Mouse (Mus musculus) embryonic facial prominence, embryonic 12.5 days (tissue): ENCODE results near the gene Mthfd2. TPM values are rescaled to one million over a fixed set of nuclear protein-coding genes. Genes with fewer than 3 reads are reported as not detected.

ENCODE experiments used
- ATAC-seq: fragments of 200-750 bp; cut with Nextera tagmentation; 2 replicates; pipeline ENCODE4 v1.8.0; 2017; ENCODE audit not compliant: insufficient number of reproducible peaks, insufficient read depth, low FRiP score, low TSS enrichment
- H3K27ac ChIP-seq: fragments of 300-500 bp; sonication (generic); 2 replicates; pipeline ENCODE4 v1.5.1; 2016; ENCODE audit warnings: mild to moderate bottlenecking
- H3K27me3 ChIP-seq: fragments of 300-500 bp; sonication (generic); 2 replicates; pipeline ENCODE4 v1.6.1; 2016; ENCODE audit warnings: mild to moderate bottlenecking, moderate library complexity
- H3K36me3 ChIP-seq: fragments of 300-500 bp; sonication (generic); 2 replicates; pipeline ENCODE4 v1.6.1; 2016; ENCODE audit warnings: mild to moderate bottlenecking
- H3K4me1 ChIP-seq: fragments of 300-500 bp; sonication (generic); 2 replicates; pipeline ENCODE4 v1.6.1; 2016
- H3K4me2 ChIP-seq: fragments of 300-500 bp; sonication (generic); replicated peaks from 2 replicates; pipeline ENCODE4 v1.6.1; 2016; ENCODE audit warnings: mild to moderate bottlenecking, moderate library complexity
- H3K4me3 ChIP-seq: fragments of 300-500 bp; sonication (generic); 2 replicates; pipeline ENCODE4 v1.5.1; 2016; ENCODE audit warnings: mild to moderate bottlenecking
- H3K9ac ChIP-seq: fragments of 300-500 bp; sonication (generic); 2 replicates; pipeline ENCODE4 v1.6.1; 2016; ENCODE audit warnings: mild to moderate bottlenecking, moderate library complexity
- H3K9me3 ChIP-seq: fragments of 300-500 bp; sonication (generic); 2 replicates; pipeline ENCODE4 v1.6.1; 2016; ENCODE audit warnings: mild to moderate bottlenecking, moderate library complexity
- WGBS: fragments of 180-500 bp; shearing (Covaris S2); methylation state at CpG from one replicate; pipeline ENCODE4 v1.1.7; 2016; 5-methylcytosine and 5-hydroxymethylcytosine counted together
- polyA plus RNA-seq: library from polyadenylated mRNA; unstranded; fragments of >200 nt; fragmentation: Nextera tagmentation; extraction: Ambion mirVana; gene quantifications from 2 replicates; pipeline ENCODE4 v1.2.1, GENCODE M21; 2016

Gene Mthfd2
- polyA plus RNA-seq, 1 experiment from 2014 or later, result 39.7 TPM

- peak overlapping the region; percentile 91 for H3K4me3 ChIP-seq
- WGBS, result 5% methylated on average over 6 of the region's 6 CpGs
- ATAC-seq, result no peak
- H3K36me3 ChIP-seq, result peaks cover 13% of the 10 kb centered on the region
- H3K9ac ChIP-seq, result peak overlapping the region; percentile 95
- H3K4me2 ChIP-seq, result peak overlapping the region; percentile 65
- no peaks in the 10 kb centered on the region for H3K27me3 ChIP-seq
- H3K27ac ChIP-seq, result peak overlapping the region; percentile 90
- H3K4me1 ChIP-seq, result peaks cover 14% of the 10 kb centered on the region
- no peaks in the 10 kb centered on the region for H3K9me3 ChIP-seq
Measured at GRCm38 (mm10) chr6:83326394-83326736, 657 bp upstream of the Mthfd2 start.

GRCm38 (mm10) chr6:83323652-83324419 lies 1.9 kb downstream of the Mthfd2 start:
- Histone ChIP-seq H3K4me2 (no peak overlapping the region), H3K27me3 (no peaks in the 10 kb centered on the region), H3K36me3 (no peaks in the 10 kb centered on the region), H3K9me3 (no peaks in the 10 kb centered on the region), H3K9ac (0 out of 2 replicates have a peak overlapping the region, but pooled peaks have one; percentile 27), H3K4me1 (peaks cover 14% of the 10 kb centered on the region), H3K4me3 (no peak overlapping the region), H3K27ac (no peak overlapping the region)
- ATAC-seq, result no peak
- 61% methylated on average over 8 of the region's 8 CpGs for WGBS

GRCm38 (mm10) chr6:83322794-83323193 lies 2.9 kb downstream of the Mthfd2 start:
- H3K9ac ChIP-seq, result no peak overlapping the region
- no peak overlapping the region for H3K27ac ChIP-seq
- no peaks in the 10 kb centered on the region for H3K36me3 ChIP-seq
- no peaks in the 10 kb centered on the region for H3K9me3 ChIP-seq
- no peak overlapping the region for H3K4me3 ChIP-seq
- no peak overlapping the region for H3K4me2 ChIP-seq
- no peaks in the 10 kb centered on the region for H3K27me3 ChIP-seq
- WGBS, result 68% methylated on average over 2 of the region's 2 CpGs
- ATAC-seq, result no peak
- peaks cover 12% of the 10 kb centered on the region for H3K4me1 ChIP-seq

GRCm38 (mm10) chr6:83321927-83322326 lies 3.8 kb downstream of the Mthfd2 start:
- Histone ChIP-seq H3K4me3 (no peak overlapping the region), H3K27ac (no peak overlapping the region), H3K4me1 (peaks cover 9% of the 10 kb centered on the region), H3K9me3 (no peaks in the 10 kb centered on the region), H3K36me3 (no peaks in the 10 kb centered on the region), H3K27me3 (no peaks in the 10 kb centered on the region), H3K9ac (no peak overlapping the region), H3K4me2 (no peak overlapping the region)
- 47% methylated on average over 1 of the region's 1 CpGs for WGBS
- no peak for ATAC-seq

- H3K36me3 ChIP-seq, result peaks cover 8% of the 10 kb centered on the region; the same call in 1 of the 2 replicates
- under 1% methylated on average over 52 of the region's 52 CpGs for WGBS
Measured at GRCm38 (mm10) chr6:83317108-83317741, 8.5 kb downstream of the Mthfd2 start.

GRCm38 (mm10) chr6:83316022-83316421 lies 9.7 kb downstream of the Mthfd2 start:
- H3K36me3 ChIP-seq, result peaks cover 18% of the 10 kb centered on the region
- H3K4me1 ChIP-seq, result peaks cover 14% of the 10 kb centered on the region
- H3K9ac ChIP-seq, result 0 out of 2 replicates have a peak overlapping the region, but pooled peaks have one; percentile 15
- H3K27me3 ChIP-seq, result no peaks in the 10 kb centered on the region
- no peaks in the 10 kb centered on the region for H3K9me3 ChIP-seq
- ATAC-seq, result no peak
- WGBS, result 4% methylated on average over 10 of the region's 10 CpGs
- no peak overlapping the region for H3K27ac ChIP-seq
- H3K4me3 ChIP-seq, result peak overlapping the region; percentile 97
- peak overlapping the region; percentile 81 for H3K4me2 ChIP-seq

More at GRCm38 (mm10) chr6:83317108-83317741, 8.5 kb downstream of the Mthfd2 start:
- peak overlapping the region; percentile 80 for H3K9ac ChIP-seq
- H3K27me3 ChIP-seq, result no peaks in the 10 kb centered on the region
- H3K4me1 ChIP-seq, result peaks cover 14% of the 10 kb centered on the region
- H3K4me3 ChIP-seq, result peak overlapping the region; percentile 97
- H3K4me2 ChIP-seq, result peak overlapping the region; percentile 81
- peak; percentile 97 for ATAC-seq
- no peaks in the 10 kb centered on the region for H3K9me3 ChIP-seq
- H3K27ac ChIP-seq, result peak overlapping the region; percentile 73

GRCm38 (mm10) chr6:83315293-83315692 lies 10.4 kb downstream of the Mthfd2 start:
- no peaks in the 10 kb centered on the region for H3K27me3 ChIP-seq
- no peak overlapping the region for H3K4me3 ChIP-seq
- no peak overlapping the region for H3K9ac ChIP-seq
- H3K4me1 ChIP-seq, result peaks cover 14% of the 10 kb centered on the region
- peaks cover 26% of the 10 kb centered on the region for H3K36me3 ChIP-seq
- H3K27ac ChIP-seq, result no peak overlapping the region
- no peaks in the 10 kb centered on the region for H3K9me3 ChIP-seq
- peak overlapping the region; percentile 81 for H3K4me2 ChIP-seq
- no peak for ATAC-seq

GRCm38 (mm10) chr6:83312514-83312913 lies 13.2 kb downstream of the Mthfd2 start:
- H3K36me3 ChIP-seq, result peaks cover 46% of the 10 kb centered on the region
- peaks cover 14% of the 10 kb centered on the region for H3K4me1 ChIP-seq
- no peak overlapping the region for H3K9ac ChIP-seq
- no peak overlapping the region for H3K4me3 ChIP-seq
- ATAC-seq, result no peak
- H3K4me2 ChIP-seq, result no peak overlapping the region
- no peaks in the 10 kb centered on the region for H3K9me3 ChIP-seq
- H3K27me3 ChIP-seq, result no peaks in the 10 kb centered on the region
- H3K27ac ChIP-seq, result no peak overlapping the region
- 83% methylated on average over 8 of the region's 8 CpGs for WGBS

- H3K9me3 ChIP-seq, result no peaks in the 10 kb centered on the region
- H3K27ac ChIP-seq, result no peak overlapping the region
- H3K4me1 ChIP-seq, result peaks cover 14% of the 10 kb centered on the region
- no peak overlapping the region for H3K4me3 ChIP-seq
- peaks cover 47% of the 10 kb centered on the region for H3K36me3 ChIP-seq
- no peaks in the 10 kb centered on the region for H3K27me3 ChIP-seq
- ATAC-seq, result no peak
- H3K9ac ChIP-seq, result no peak overlapping the region
- WGBS, result 93% methylated on average over 7 of the region's 7 CpGs
- no peak overlapping the region for H3K4me2 ChIP-seq
Measured at GRCm38 (mm10) chr6:83312021-83312420, 13.7 kb downstream of the Mthfd2 start.

- Histone ChIP-seq H3K9me3 (no peaks in the 10 kb centered on the region), H3K4me1 (peaks cover 9% of the 10 kb centered on the region), H3K27ac (no peak overlapping the region), H3K36me3 (peaks cover 56% of the 10 kb centered on the region), H3K27me3 (no peaks in the 10 kb centered on the region), H3K9ac (no peak overlapping the region), H3K4me3 (no peak overlapping the region), H3K4me2 (no peak overlapping the region)
- ATAC-seq, result no peak
- 94% methylated on average over 11 of the region's 11 CpGs for WGBS
Measured at GRCm38 (mm10) chr6:83311206-83311605, 14.5 kb downstream of the Mthfd2 start.

- Histone ChIP-seq H3K4me1 (no peaks in the 10 kb centered on the region), H3K27ac (no peak overlapping the region), H3K4me3 (no peak overlapping the region), H3K9ac (no peak overlapping the region), H3K36me3 (peaks cover 63% of the 10 kb centered on the region), H3K9me3 (no peaks in the 10 kb centered on the region), H3K4me2 (no peak overlapping the region), H3K27me3 (no peaks in the 10 kb centered on the region)
- 88% methylated on average over 7 of the region's 7 CpGs for WGBS
- ATAC-seq, result no peak
Measured at GRCm38 (mm10) chr6:83309017-83309416, 16.7 kb downstream of the Mthfd2 start.

- Histone ChIP-seq H3K27ac (no peak overlapping the region), H3K4me3 (no peak overlapping the region)
Measured at GRCm38 (mm10) chr6:83302264-83302663, 23.4 kb downstream of the Mthfd2 start.

More at GRCm38 (mm10) chr6:83302264-83302663, 23.4 kb downstream of the Mthfd2 start:
- no peak for ATAC-seq
- Histone ChIP-seq H3K9ac (no peak overlapping the region), H3K9me3 (no peaks in the 10 kb centered on the region), H3K4me2 (no peak overlapping the region), H3K27me3 (no peaks in the 10 kb centered on the region), H3K4me1 (no peaks in the 10 kb centered on the region), H3K36me3 (peaks cover 17% of the 10 kb centered on the region)
- WGBS, result 68% methylated on average over 5 of the region's 5 CpGs
